In the genomic region with DNA sequence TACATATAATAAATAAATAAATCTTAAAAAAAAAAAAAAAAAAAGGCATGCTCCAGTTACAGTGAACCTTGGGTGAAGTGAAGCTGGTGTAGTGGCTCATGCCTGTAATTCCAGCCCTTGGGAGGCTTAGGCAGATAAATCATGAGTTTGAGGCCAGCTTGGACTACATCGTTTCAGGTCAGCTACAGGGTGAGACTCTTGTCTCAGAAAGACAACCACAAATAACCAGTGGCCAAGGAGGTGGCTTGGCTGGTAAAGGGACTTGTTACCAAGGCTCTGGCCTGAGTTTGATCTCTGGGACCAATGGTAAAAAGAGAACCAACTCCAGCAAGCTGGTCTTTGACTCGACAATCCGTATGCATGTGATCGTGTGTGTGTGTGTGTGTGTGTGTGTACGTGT, we compare ENCODE assay signal across 14 mouse cellular contexts. TPM values are rescaled to one million over a fixed set of nuclear protein-coding genes. Genes with fewer than 3 reads are reported as not detected.
DNase-seq lines count a peak whose midpoint lies in the region; ATAC-seq and TF ChIP-seq lines count a peak whose summit lies in the region.
"Had no signal": no experiment of that assay in that cellular context is flagged by ENCODE, and none has a peak within 500 bp of the region (broad histone marks: within the 10 kb centered on the region; RNA-seq: fewer than 3 reads in every experiment).

No protein-coding gene starts in this region.

- WGBS in heart, embryonic 11.5 days (ENCODE audit: insufficient replicate concordance): 90% methylated on average over 5 of the region's 5 CpGs
- 84% methylated on average over 5 of the region's 5 CpGs for WGBS in lung, embryonic 14.5 days
- 91% methylated on average over 5 of the region's 5 CpGs for WGBS in neural tube, embryonic 15.5 days
- 91% methylated on average over 5 of the region's 5 CpGs for WGBS in hindbrain, embryonic 11.5 days

- H3K4me3 ChIP-seq in heart, embryonic 11.5 days (ENCODE audit: low read depth, low read length): no peak overlapping the region
- no peak overlapping the region for H3K4me3 ChIP-seq in lung, embryonic 14.5 days (ENCODE audit: low read depth, low read length)
- peak overlapping the region; percentile 13; the same call in 1 of the 2 replicates for H3K4me3 ChIP-seq in embryonic fibroblast, embryonic 13.5 days (ENCODE audit: insufficient read depth, low read length)
- H3K4me3 ChIP-seq in neural tube, embryonic 15.5 days (replicated peaks): no peak overlapping the region
- no peak overlapping the region for H3K4me3 ChIP-seq in hindbrain, embryonic 11.5 days (ENCODE audit: low read depth, low read length)

- no peaks in the 10 kb centered on the region for H3K27me3 ChIP-seq in heart, embryonic 11.5 days (ENCODE audit: control insufficient read depth, insufficient read depth, low read length)
- H3K27me3 ChIP-seq in lung, embryonic 14.5 days (ENCODE audit: insufficient read depth, low read length): no peaks in the 10 kb centered on the region
- H3K27me3 ChIP-seq in neural tube, embryonic 15.5 days (replicated peaks): peaks cover 19% of the 10 kb centered on the region
- peaks cover 15% of the 10 kb centered on the region for H3K27me3 ChIP-seq in hindbrain, embryonic 11.5 days (ENCODE audit: control insufficient read depth, insufficient read depth, low read length)

- intact Hi-C loops in heart, postnatal 10 days (cut with DNase I): loop anchor here (2.0 kb wide), 1 partner anchor 19 kb away; no protein-coding TSS in a partner anchor

- no peak for ATAC-seq in heart, embryonic 11.5 days (replicated peaks; ENCODE audit: insufficient number of reproducible peaks, low FRiP score, low TSS enrichment)
- no peak for ATAC-seq in lung, embryonic 14.5 days (ENCODE audit: insufficient read depth)
- no peak for ATAC-seq in neural tube, embryonic 15.5 days (ENCODE audit: low FRiP score)
- no peak for ATAC-seq in CD4-positive, CD25-positive, alpha-beta regulatory T cell, adult 4 months
- ATAC-seq in hindbrain, embryonic 11.5 days (ENCODE audit: low FRiP score): no peak

- no peak overlapping the region for H3K27ac ChIP-seq in heart, embryonic 11.5 days (ENCODE audit: low read depth, low read length)
- H3K27ac ChIP-seq in lung, embryonic 14.5 days (ENCODE audit: low read depth): no peak overlapping the region
- no peak overlapping the region for H3K27ac ChIP-seq in embryonic fibroblast, embryonic 13.5 days (ENCODE audit: insufficient read depth, low read length)
- no peak overlapping the region for H3K27ac ChIP-seq in neural tube, embryonic 15.5 days (replicated peaks)
- no peak overlapping the region for H3K27ac ChIP-seq in hindbrain, embryonic 11.5 days (ENCODE audit: low read depth, low read length)

- H3K9ac ChIP-seq in heart, embryonic 11.5 days (ENCODE audit: low read depth, low read length): no peak overlapping the region
- no peak overlapping the region for H3K9ac ChIP-seq in lung, embryonic 14.5 days
- no peak overlapping the region for H3K9ac ChIP-seq in neural tube, embryonic 15.5 days (replicated peaks)
- no peak overlapping the region for H3K9ac ChIP-seq in hindbrain, embryonic 11.5 days (ENCODE audit: low read depth, low read length)

- TF ChIP-seq POLR2A in embryonic fibroblast, embryonic 13.5 days (IDR thresholded peaks at IDR 0.05; ENCODE audit: low read depth, low read length): no peak

- TF ChIP-seq CTCF in lung, embryonic 14.5 days (IDR thresholded peaks at IDR 0.05; ENCODE audit: low read depth): no peak
- TF ChIP-seq CTCF in embryonic fibroblast, embryonic 13.5 days (IDR thresholded peaks at IDR 0.05; ENCODE audit: borderline replicate concordance, insufficient read depth, low read length): no peak

- H3K36me3 ChIP-seq in heart, embryonic 11.5 days (ENCODE audit: control insufficient read depth, insufficient read depth, low read length): no peaks in the 10 kb centered on the region
- H3K36me3 ChIP-seq in lung, embryonic 14.5 days (ENCODE audit: insufficient read depth): peaks cover 4% of the 10 kb centered on the region; the same call in 1 of the 2 replicates
- no peaks in the 10 kb centered on the region for H3K36me3 ChIP-seq in neural tube, embryonic 15.5 days
- no peaks in the 10 kb centered on the region for H3K36me3 ChIP-seq in hindbrain, embryonic 11.5 days (ENCODE audit: control insufficient read depth, insufficient read depth, low read length)

- DNase-seq in heart, postnatal 10 days: no peak
- DNase-seq in lung, embryonic 14.5 days: no peak
- DNase-seq in lung, postnatal 14 days: no peak
- no peak for DNase-seq in hindbrain, embryonic 11.5 days (ENCODE audit: low spot score)
- DNase-seq: B cell, adult 2 months; kidney, adult 8-10 months; lung, postnatal 10 days had no signal

- peaks cover 15% of the 10 kb centered on the region for H3K4me1 ChIP-seq in heart, embryonic 11.5 days (ENCODE audit: control insufficient read depth, insufficient read depth, low read length)
- peaks cover 9% of the 10 kb centered on the region; the same call in 1 of the 2 replicates for H3K4me1 ChIP-seq in lung, embryonic 14.5 days (ENCODE audit: insufficient read depth)
- peaks cover 5% of the 10 kb centered on the region; the same call in 1 of the 2 replicates for H3K4me1 ChIP-seq in embryonic fibroblast, embryonic 13.5 days (ENCODE audit: control insufficient read depth, insufficient read depth, low read length)
- peaks cover 10% of the 10 kb centered on the region for H3K4me1 ChIP-seq in neural tube, embryonic 15.5 days
- H3K4me1 ChIP-seq in hindbrain, embryonic 11.5 days (replicated peaks; ENCODE audit: control insufficient read depth, insufficient read depth, low read length): 0 out of 2 replicates have a peak, but pooled peaks cover 2% of the 10 kb centered on the region

- no peaks in the 10 kb centered on the region for H3K9me3 ChIP-seq in heart, embryonic 11.5 days (replicated peaks; ENCODE audit: control insufficient read depth, low read length)
- H3K9me3 ChIP-seq in lung, embryonic 14.5 days (ENCODE audit: low read depth, low read length): no peaks in the 10 kb centered on the region
- no peaks in the 10 kb centered on the region for H3K9me3 ChIP-seq in neural tube, embryonic 15.5 days (replicated peaks)
- no peaks in the 10 kb centered on the region for H3K9me3 ChIP-seq in hindbrain, embryonic 11.5 days (ENCODE audit: control insufficient read depth, low read length)

- 0 out of 2 replicates have a peak overlapping the region, but pooled peaks have one; percentile 7 for H3K4me2 ChIP-seq in heart, embryonic 11.5 days
- H3K4me2 ChIP-seq in lung, embryonic 14.5 days: peak overlapping the region; percentile 50; the same call in 1 of the 2 replicates
- peak overlapping the region; percentile 17; the same call in 1 of the 2 replicates for H3K4me2 ChIP-seq in neural tube, embryonic 15.5 days
- no peak overlapping the region for H3K4me2 ChIP-seq in hindbrain, embryonic 11.5 days (replicated peaks; ENCODE audit: low read depth, low read length)

RNA-seq across cellular contexts. Expression of a gene that starts 2.9 kb away (rescaled TPM):
- 9.4 and 14.9 TPM in 2 replicates for polyA plus RNA-seq in heart, embryonic 11.5 days (2014; fragmentation: Nextera tagmentation; extraction: Ambion mirVana)
- 10 to 100 TPM; 32.9 to 33.3 TPM for total RNA-seq in heart, postnatal 10 days (2021)
- polyA plus RNA-seq in lung, embryonic 14.5 days (2014; fragmentation: Nextera tagmentation; extraction: Ambion mirVana): 13.4 and 13.8 TPM in 2 replicates
- 33.7 and 34.2 TPM in 2 replicates for polyA plus RNA-seq in embryonic fibroblast, embryonic 13.5 days (2011; ENCODE audit: insufficient read length, low read depth, missing spikeins)
- polyA plus RNA-seq in neural tube, embryonic 15.5 days (2015; fragmentation: Nextera tagmentation; extraction: Ambion mirVana): 5.5 and 13.7 TPM in 2 replicates
- 10 to 100 TPM; 14.0 to 25.6 TPM for polyA plus RNA-seq in CD4-positive, CD25-positive, alpha-beta regulatory T cell, adult 4 months (2017; shearing (Covaris generic))
- polyA plus RNA-seq in hindbrain, embryonic 11.5 days (2014; fragmentation: Nextera tagmentation; extraction: Ambion mirVana): 3.6 and 3.8 TPM in 2 replicates

RNA-seq across cellular contexts. Expression of a gene that starts 32.0 kb away (rescaled TPM):
- polyA plus RNA-seq in heart, embryonic 11.5 days (2014; fragmentation: Nextera tagmentation; extraction: Ambion mirVana): 8.5 and 9.0 TPM in 2 replicates
- 1 to 10 TPM; 6.0 to 7.5 TPM for total RNA-seq in heart, postnatal 10 days (2021)
- polyA plus RNA-seq in lung, embryonic 14.5 days (2014; fragmentation: Nextera tagmentation; extraction: Ambion mirVana): 10.8 and 12.2 TPM in 2 replicates
- polyA plus RNA-seq in embryonic fibroblast, embryonic 13.5 days (2011; ENCODE audit: insufficient read length, low read depth, missing spikeins): 8.5 and 8.9 TPM in 2 replicates
- polyA plus RNA-seq in neural tube, embryonic 15.5 days (2015; fragmentation: Nextera tagmentation; extraction: Ambion mirVana): 26.0 and 28.5 TPM in 2 replicates
- 1 to 10 TPM; 6.0 to 9.6 TPM for polyA plus RNA-seq in CD4-positive, CD25-positive, alpha-beta regulatory T cell, adult 4 months (2017; shearing (Covaris generic))
- 18.5 and 18.8 TPM in 2 replicates for polyA plus RNA-seq in hindbrain, embryonic 11.5 days (2014; fragmentation: Nextera tagmentation; extraction: Ambion mirVana)

RNA-seq across cellular contexts. Expression of a gene that starts 35.3 kb away (rescaled TPM):
- not detected in 2 replicates for polyA plus RNA-seq in heart, embryonic 11.5 days (2014; fragmentation: Nextera tagmentation; extraction: Ambion mirVana)
- not detected for total RNA-seq in heart, postnatal 10 days (2021)
- polyA plus RNA-seq in lung, embryonic 14.5 days (2014; fragmentation: Nextera tagmentation; extraction: Ambion mirVana): not detected in 2 replicates
- 1.4 TPM in 1 of 2 replicates, not detected in the other for polyA plus RNA-seq in embryonic fibroblast, embryonic 13.5 days (2011; ENCODE audit: insufficient read length, low read depth, missing spikeins)
- not detected in 2 replicates for polyA plus RNA-seq in neural tube, embryonic 15.5 days (2015; fragmentation: Nextera tagmentation; extraction: Ambion mirVana)
- polyA plus RNA-seq in CD4-positive, CD25-positive, alpha-beta regulatory T cell, adult 4 months (2017; shearing (Covaris generic)): not detected
- not detected in 2 replicates for polyA plus RNA-seq in hindbrain, embryonic 11.5 days (2014; fragmentation: Nextera tagmentation; extraction: Ambion mirVana)
- total RNA-seq: gastrocnemius, adult 8-10 months; left cerebral cortex, adult 18-20 months had no signal
- polyA plus RNA-seq: brain, embryonic 14.5 days had no signal

RNA-seq across cellular contexts. Expression of a gene that starts 46.8 kb away (rescaled TPM):
- 51.2 and 58.0 TPM in 2 replicates for polyA plus RNA-seq in heart, embryonic 11.5 days (2014; fragmentation: Nextera tagmentation; extraction: Ambion mirVana)
- total RNA-seq in heart, postnatal 10 days (2021): 10 to 100 TPM; 34.2 to 34.6 TPM
- 83.4 and 83.6 TPM in 2 replicates for polyA plus RNA-seq in lung, embryonic 14.5 days (2014; fragmentation: Nextera tagmentation; extraction: Ambion mirVana)
- polyA plus RNA-seq in embryonic fibroblast, embryonic 13.5 days (2011; ENCODE audit: insufficient read length, low read depth, missing spikeins): 380 and 384 TPM in 2 replicates
- polyA plus RNA-seq in neural tube, embryonic 15.5 days (2015; fragmentation: Nextera tagmentation; extraction: Ambion mirVana): 29.6 and 35.0 TPM in 2 replicates
- 10 to 100 TPM; 13.7 to 19.0 TPM for polyA plus RNA-seq in CD4-positive, CD25-positive, alpha-beta regulatory T cell, adult 4 months (2017; shearing (Covaris generic))
- polyA plus RNA-seq in hindbrain, embryonic 11.5 days (2014; fragmentation: Nextera tagmentation; extraction: Ambion mirVana): 59.4 and 61.8 TPM in 2 replicates
